Mouse (Mus musculus) G1E (cell line): ENCODE measurements around the gene Ppp2r3c.

Experiments used
- CTCF ChIP-seq: IDR thresholded peaks from 2 replicates; pipeline ENCODE4 v1.5.1; 2012; ENCODE audit warnings: low read depth, low read length, inconsistent platforms, mixed read lengths
- GATA1 ChIP-seq: IDR thresholded peaks from 2 replicates; pipeline ENCODE4 v1.6.1; 2012; ENCODE audit warnings: borderline replicate concordance, low read length, inconsistent platforms, mixed read lengths
- POLR2AphosphoS5 ChIP-seq: IDR thresholded peaks from 2 replicates; pipeline ENCODE4 v1.6.1; 2012; ENCODE audit warnings: low read depth, low read length, inconsistent platforms; ENCODE audit not compliant: insufficient replicate concordance
- TAL1 ChIP-seq: conservative IDR thresholded peaks from 2 replicates; pipeline ENCODE4 v1.6.1; 2012; ENCODE audit warnings: low read depth, low read length, inconsistent platforms, mixed read lengths

DNA sequence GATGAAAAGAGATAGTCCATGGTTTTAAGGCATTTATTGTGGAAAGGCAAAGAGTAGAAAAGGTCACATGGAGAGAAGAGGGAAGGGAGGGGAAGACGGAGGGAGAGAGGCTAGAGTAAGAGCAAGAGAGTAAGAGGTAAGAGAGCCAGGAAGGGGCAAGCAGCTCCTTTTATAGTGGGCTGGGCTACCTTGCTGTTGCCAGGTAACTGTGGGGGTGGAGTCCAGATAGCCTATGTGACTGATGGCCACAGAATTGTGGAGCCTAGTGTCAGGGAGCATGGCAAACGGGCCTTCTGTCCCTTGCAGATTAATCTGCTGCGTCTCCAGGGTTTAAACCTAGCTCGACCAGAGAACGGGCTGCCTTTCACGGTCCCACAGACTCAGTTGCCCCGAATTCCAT is 9.0 kb upstream of the Ppp2r3c start:
- no peak for TF ChIP-seq CTCF
- TF ChIP-seq TAL1 = no peak
- no peak for TF ChIP-seq GATA1
- TF ChIP-seq POLR2AphosphoS5 = no peak
